Mouse (Mus musculus) cerebellum, postnatal 36 days (tissue): ENCODE measurements around the gene Smchd1.
"Not testable (repeated sequence)": the region's sequence is repeated elsewhere in the genome, so short reads cannot be mapped to it uniquely, and the experiment has no call there.

Experiments
- DNase-seq, 2 experiments: peaks; one replicate each; pipeline ENCODE4 v3.0.0; 2021 to 2022; ENCODE audit warnings: mixed read lengths in 2 of 2

Gene Smchd1

GRCm38 (mm10) chr17:71444718-71445117 lies 30.4 kb downstream of the Smchd1 start:
- no peak for DNase-seq

DNA sequence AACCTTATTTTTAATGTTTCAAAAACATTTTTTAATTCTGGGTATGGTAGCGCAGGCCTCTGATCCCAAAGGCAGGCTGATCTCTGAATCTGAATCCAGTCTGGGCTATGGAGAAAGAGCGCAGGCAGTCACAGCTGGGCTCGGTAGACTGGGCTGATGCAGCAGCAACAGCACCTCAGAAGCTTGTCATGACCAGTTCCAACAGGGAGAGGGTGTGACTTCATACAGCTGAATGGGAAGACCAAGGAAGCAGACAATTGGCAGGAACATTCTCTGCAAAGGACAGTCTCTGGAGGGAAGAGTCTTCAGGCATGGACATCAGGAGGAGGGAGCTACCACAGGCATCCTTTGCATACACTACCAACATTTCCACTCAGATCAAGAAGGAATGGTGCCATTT lies 31.0 kb downstream of the Smchd1 start:
- no peak for DNase-seq

- no peak for DNase-seq
Observed at GRCm38 (mm10) chr17:71443273-71443672, 31.9 kb downstream of the Smchd1 start.

DNA sequence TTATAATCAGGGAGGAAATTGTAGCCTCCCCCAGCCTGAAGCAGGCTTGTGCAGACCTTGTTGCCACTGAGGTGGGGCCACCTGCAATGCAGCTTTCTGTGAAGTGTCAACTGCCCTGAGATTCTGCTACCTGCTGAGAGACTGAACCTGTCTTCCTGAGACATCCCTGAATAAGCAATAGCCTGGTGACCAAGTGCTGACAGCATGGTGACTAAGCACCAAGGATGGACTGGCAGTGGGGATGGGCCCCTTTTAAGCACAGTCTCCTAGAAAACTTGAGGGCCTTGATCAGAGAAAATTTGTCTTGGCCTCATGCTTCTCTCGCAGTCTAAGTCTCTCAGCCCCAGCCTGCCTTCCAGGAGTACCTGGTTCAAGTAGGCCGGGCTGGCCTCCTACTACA lies 52.6 kb downstream of the Smchd1 start:
- not testable (repeated sequence) for DNase-seq

GRCm38 (mm10) chr17:71419448-71419847 lies 55.7 kb downstream of the Smchd1 start:
- not testable (repeated sequence) for DNase-seq

DNA sequence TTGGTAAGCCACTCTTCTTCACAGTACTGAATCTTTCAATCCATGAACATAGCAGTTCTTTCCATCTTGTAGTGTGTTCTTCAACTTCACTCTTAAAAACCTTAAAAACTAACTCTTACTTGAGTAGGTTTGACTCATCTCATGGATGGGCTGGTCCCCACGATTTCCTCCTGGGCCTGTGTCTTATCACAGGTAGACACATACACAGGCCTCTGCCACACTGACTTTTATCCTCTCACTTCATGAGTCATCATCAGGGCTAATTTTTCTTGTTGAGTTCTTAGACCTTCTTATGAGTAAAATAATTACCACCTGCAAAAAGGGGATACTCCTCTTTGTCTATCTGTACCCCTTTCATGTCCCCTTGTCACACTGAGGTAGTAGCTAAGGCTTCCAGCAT lies 58.1 kb downstream of the Smchd1 start:
- no peak for DNase-seq

DNA sequence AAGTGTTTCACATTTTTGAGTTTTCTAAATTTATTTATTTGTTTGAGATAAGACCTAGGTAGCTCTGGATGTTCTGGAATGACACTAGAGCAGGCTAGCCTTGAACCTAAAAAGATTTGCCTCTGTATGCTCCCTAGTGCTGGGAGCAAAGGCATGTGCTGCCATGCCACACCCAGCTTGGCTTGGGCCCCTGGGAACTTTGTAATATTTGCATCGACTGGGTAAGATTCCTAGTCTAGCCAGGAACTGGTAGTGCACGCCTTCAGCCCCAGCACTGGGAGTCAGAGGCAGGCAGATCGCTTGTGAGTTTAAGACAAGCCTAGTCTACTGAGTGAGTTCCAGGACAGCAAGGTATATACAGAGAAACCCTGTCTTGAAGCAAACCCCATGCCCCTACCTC lies 87.7 kb downstream of the Smchd1 start:
- no peak for DNase-seq

DNA sequence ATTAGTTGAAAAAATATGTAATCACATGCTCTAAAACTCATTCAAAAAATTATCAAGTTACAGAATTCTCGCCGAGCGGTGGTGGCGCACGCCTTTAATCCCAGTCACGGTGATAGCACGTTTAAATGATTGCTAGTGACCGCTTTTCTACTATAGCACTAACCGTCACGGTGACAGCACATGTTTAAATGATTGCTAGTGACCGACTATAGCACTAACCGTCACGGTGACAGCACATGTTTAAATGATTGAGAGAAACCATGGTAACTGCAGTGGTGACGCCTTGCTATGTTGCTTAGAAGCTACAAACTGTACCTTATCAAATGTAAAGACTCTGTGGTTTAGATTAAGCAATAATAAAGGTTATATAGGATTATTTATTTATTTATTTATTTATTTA lies 94.8 kb downstream of the Smchd1 start:
- no peak for DNase-seq

- DNase-seq = no peak
Observed at GRCm38 (mm10) chr17:71377901-71378300, 97.2 kb downstream of the Smchd1 start.

GRCm38 (mm10) chr17:71355526-71355925 lies 119.6 kb downstream of the Smchd1 start:
- DNase-seq = no peak

DNA sequence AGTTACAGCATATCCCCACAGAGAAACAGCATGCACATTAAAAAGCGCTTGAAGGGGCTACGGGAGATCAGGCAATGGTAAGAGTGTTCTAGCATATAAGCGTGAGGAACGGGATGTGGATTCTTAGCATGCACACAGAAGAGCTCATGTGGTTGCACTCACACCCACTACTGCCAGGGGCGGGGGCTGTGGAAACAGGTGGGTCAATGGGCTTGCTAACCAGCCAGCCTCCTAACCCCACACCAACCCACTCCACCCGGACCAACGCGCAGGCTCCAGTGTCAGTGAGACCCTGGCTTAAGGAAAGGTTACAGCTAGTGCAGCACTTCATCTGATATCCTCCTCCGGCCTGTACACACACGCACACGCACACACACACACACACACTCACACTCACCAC lies 120.9 kb downstream of the Smchd1 start:
- no peak for DNase-seq

DNA sequence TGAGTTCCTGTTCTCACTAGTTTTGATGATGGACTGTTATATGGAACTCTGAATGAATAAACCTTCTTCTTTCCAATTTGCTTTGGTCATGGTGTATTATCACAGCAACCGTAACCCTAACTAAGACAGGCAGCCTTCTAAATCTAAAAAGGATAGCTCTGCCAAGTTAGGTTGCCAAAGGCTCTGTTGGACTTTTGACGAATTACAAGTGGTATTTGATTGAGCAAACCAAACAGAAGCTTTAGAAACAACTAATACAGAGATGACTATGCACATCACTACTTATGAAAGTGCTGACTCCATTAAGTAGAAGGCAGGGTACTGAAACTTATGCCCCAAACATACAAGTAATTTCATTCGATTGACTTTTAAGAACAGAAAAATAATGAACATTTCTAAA lies 127.0 kb downstream of the Smchd1 start:
- DNase-seq = no peak

GRCm38 (mm10) chr17:71342006-71342405 lies 133.1 kb downstream of the Smchd1 start:
- DNase-seq = no peak

DNA sequence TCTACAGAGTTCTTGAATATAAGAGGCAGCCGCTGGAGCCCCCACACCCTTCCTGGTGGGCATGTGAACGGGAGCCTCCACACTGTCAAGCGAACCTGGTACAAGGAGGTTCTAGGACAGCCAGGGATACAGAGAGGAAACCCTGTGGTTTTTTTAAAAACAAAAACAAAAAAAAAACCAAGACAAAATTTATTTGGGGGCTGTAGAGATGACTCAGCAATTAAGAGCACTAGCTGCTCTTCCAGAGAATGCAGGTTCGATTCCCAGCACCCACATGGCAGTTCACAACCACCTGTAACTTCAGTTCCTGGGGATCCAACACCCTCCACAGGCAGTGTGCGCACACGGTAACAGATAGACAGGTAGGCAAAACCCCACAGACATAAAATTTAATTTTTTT lies 136.5 kb downstream of the Smchd1 start:
- DNase-seq = no peak

- no peak for DNase-seq
Observed at GRCm38 (mm10) chr17:71337546-71337945, 137.6 kb downstream of the Smchd1 start.

- DNase-seq = no peak
Observed at GRCm38 (mm10) chr17:71336421-71336820, 138.7 kb downstream of the Smchd1 start.

GRCm38 (mm10) chr17:71332298-71332697 lies 142.8 kb downstream of the Smchd1 start:
- DNase-seq = no peak

DNA sequence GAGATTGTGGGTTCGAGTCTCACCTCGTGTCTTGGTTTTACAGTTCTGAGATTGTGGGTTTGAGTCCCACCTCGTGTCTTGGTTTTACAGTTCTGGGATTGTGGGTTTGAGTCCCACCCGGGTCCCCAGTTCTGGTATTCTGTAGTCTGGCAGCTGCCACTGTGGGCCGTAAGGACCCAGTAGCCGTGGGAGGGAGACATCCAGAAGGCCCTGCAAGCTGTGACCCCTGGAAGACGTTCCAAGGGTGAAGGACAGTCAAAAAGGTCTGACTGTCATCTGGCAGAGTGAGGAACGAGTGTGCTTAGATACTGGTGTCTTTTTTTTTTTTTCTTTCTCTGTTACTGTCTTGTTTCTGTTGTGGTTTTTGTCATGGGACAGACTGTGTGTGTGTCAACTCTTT lies 154.4 kb downstream of the Smchd1 start:
- not testable (repeated sequence) for DNase-seq

- no peak for DNase-seq
Observed at GRCm38 (mm10) chr17:71319361-71319760, 155.8 kb downstream of the Smchd1 start.

DNA sequence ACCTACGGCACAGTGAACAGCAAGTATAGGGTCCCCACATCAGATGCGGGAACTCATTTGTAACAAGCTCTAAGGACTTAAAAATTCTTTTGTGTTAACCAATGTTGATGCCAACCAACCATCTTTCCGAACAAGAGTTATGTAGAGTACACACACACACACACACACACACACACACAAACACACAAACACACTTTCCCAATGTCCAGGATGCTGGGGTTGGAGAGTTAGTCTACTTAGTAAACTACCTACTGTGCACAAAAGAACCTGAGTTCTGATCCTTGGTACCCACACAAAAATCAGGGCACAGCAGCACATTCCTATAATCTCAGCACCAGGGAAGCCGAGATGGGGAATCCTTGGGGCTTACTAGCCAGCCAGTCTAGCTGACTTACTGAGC lies 157.6 kb downstream of the Smchd1 start:
- no peak for DNase-seq

- no peak for DNase-seq
Observed at GRCm38 (mm10) chr17:71314315-71314714, 160.8 kb downstream of the Smchd1 start.

DNA sequence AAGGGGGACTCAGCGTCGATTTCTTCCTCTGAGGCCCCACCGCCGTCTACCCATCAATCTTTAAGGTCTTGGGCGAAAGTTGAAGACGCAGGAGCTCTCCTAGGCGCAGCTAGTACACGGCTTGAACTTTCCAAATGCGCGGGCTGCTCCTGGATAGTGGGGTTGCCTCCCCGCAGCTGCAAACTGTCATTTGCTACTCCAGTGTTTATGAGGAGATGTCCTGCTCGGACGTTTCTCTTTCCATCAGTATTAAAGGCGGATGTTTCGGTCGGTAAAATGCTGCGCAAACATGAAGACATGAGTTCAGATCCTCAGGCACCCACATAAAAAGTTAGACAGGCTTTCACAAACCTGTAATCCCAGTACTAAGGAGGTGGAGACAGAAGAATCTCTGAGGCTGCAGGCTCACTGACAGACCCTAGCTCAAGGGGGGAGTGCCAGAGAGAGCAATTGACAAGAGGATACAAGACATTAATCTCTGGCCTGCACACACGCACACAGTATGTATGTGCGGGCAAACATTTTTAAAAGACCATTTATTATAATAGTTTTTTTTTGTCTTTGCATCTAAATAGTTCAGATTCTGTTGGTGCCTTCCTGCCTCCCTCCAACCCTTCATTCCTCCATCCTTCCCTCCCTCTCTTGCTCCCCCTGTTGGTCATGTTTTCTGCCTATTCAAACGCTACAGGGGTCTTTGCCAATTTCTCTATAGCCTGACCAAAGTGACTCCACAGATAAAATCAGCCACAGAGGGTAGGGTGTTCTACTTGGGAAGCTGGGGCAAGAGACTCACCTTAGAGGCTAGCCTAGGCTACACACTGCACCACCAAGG lies 163.6 kb downstream of the Smchd1 start, which contains the start of gene Emilin2:
Gene Emilin2, minus strand, starts transcription at position 639 of the 832 bp plus-strand sequence.
- no peak for DNase-seq

DNA sequence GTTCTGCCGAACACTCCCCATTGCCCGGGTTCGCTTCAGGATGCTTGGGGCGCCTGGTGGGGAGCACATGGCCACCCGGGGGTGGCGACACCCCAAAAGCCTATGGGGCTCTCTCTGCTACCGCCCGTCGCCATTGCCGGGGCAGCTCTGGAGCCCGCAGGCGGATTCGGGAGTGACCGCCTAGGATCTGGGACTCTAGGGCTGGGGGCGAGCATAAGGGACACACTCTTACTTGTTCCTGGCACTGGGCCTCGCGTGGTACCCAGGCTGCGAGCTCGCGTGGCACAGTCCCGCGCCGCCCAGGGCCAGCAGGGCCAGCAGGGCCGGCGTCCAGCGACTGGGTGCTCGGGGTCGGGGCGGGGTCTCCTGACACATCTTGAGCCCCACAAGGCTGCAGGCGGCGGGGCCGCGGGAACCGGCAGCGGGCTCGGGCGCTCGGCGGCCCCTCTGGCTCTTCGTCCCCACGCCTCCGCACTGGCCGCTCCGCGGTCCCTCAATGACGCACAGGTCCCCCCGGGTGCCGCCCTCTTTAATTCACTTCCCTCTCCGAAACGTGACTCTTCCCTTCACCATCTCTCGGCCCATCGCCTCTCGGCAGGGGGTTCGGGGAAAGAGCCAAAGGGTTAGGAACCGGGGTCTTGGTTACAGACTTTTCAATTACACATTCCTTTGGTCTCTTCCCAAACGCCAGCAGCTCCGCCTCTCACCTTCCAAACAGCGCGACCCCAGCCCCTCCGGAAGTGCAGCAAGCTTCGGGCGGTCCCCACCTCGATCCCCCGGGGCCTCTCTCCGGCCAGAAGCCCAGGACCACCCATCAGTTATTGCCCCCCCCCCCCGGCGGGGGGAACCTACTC lies 164.4 kb downstream of the Smchd1 start:
- no peak for DNase-seq
